Mouse (Mus musculus) WW6 (cell line): ENCODE results near the gene Iqsec1.

Experiments
- DNase-seq: peaks from one replicate; pipeline ENCODE4 v3.0.0-alpha.2; 2013; ENCODE audit warnings: low read depth, low spot score

Iqsec1 gene

GRCm38 (mm10) chr6:90786589-90786988, 201.9 kb downstream of the Iqsec1 start:
- no peak for DNase-seq

DNA sequence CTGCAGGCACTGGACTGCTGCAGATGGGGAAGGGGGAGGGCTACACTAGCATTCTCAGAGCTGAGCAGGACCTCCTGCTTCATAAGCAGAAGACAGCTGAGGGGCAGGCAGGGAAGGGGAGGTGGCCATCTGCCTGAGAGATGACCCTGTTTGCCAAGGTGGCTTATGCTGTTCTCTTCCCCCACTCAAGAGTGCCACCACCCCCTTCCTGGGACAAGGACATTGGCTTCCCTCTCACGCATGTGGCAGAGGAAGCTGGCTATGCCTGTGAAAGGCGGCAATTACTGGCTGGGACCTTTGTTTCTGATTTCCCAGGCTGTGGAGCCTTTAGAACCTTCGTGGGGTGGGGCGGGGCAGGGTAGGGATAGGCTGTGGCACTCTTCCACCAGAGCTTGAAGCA, 204.5 kb downstream of the Iqsec1 start:
- DNase-seq = no peak

DNA sequence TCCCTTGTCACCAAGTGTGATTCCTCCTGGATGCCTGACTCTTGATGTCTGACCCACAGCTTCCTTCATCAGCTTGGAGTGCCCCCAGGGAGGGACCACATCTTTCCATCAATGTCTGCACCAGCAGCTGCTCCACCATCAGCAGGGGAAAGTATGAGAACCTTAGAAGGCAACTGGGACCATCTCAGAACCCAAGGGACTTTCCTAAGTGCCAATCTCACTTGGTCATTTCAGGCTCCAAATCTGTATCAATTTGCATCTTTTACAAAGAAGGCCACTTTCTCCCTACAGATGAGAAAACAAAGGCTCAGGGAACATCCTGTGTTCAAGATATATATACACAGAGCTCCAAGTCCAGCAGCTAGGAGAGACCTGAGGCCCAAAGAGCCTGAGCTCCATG, 205.3 kb downstream of the Iqsec1 start:
- DNase-seq = no peak

DNA sequence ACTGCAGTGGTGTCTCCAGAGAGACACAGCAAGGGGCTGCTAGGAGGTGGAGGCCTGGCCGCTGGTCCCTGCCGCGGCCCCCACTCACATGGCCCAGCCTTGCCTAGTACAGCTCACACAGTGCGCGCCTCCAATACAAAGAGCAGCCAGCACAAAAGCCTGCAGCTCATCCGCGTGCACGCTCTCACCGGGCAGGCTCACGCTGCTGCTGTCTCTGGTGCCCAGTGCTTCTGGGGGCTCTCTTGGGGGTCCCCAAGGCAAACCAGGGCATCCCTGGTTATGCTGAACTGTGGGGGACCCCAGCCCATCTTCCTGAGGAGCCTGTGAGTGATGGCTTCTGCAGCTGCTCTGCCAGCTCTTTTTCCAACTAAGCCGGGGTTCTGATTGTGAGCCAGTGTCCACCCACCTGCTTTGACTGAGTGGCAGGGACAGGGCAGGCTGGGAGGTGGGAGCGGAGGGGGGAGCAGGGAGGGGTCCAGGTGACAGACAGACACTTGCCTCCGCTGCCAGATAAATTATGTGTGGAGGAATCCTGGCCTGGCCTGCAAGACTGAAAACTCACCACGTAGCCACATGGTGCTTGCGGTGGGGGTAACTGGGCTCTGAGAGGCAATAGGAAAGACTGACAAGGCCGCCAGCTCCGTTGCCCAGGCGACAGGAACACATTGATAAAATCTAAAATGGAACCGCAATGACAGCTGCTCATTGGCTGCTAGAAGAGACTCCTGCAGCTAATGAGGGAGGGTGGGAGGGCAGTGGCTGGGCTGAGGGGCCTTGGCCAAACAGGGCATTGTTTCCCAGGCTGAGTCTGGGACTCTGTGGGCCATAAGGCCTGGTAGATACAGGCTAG, 206.3 kb downstream of the Iqsec1 start:
- no peak for DNase-seq

GRCm38 (mm10) chr6:90780532-90780931, 208.0 kb downstream of the Iqsec1 start:
- DNase-seq = no peak

GRCm38 (mm10) chr6:90778841-90779240, 209.6 kb downstream of the Iqsec1 start:
- DNase-seq = no peak

GRCm38 (mm10) chr6:90777302-90777701, 211.2 kb downstream of the Iqsec1 start:
- DNase-seq = no peak

DNA sequence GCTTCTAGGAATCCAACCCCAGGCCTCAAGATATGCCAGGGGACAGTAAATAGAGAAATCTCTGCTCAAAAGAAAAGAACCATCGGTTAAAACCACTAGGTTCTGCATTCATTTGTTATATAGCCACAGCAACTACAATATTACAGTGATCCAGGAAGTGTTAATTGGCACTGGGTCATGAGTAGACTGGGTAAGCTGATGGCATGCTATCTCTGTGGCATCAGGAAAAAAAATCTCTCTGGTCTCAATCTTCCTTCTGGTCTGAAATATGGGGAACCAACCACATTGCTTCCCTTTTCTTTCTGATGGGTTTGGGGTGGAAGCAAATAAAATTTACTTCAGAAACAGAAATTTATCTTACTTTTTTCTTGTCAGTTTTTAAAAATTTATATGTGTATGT, 212.9 kb downstream of the Iqsec1 start:
- no peak for DNase-seq

DNA sequence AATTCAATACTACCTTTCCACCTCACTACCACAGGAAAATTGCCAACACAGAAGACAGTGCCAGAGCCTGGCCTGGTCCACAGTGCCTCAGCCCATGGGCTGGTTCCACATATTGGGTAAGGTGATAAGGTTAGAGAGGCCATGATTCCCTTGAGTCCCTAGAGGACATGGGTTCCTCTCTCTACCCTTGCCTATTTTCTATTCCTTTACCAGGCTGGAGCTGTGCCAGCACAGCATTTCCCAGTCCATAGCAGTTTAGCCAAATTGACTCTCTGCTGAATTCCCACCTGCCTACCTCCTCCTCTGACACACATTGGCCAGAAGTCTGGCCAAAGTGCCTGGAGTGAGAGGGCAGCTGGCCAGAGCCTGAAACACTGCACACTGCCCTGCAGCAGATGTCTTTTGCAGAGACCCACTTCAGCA, 214.7 kb downstream of the Iqsec1 start:
- DNase-seq = no peak

DNA sequence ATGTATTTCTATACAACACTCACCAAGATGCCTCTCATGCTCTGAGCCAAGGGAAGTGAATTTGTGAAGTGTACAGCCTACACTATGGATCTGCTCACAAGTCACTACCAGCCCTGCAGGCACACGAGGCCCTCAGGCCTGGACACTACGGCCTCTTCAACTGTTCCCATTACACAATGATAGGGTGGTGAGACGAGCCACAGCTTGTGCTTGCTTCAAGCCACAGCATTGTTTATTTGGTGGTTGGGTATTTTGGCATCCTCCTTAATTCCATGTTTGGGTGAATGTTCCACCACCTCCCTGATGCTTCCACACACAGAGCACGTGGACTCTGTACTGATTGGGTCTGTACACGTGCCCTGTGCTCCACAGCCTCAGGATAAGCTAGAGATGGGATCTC, 216.4 kb downstream of the Iqsec1 start:
- DNase-seq = no peak

- DNase-seq = no peak
Observed at GRCm38 (mm10) chr6:90768526-90768925, 220.0 kb downstream of the Iqsec1 start.

DNA sequence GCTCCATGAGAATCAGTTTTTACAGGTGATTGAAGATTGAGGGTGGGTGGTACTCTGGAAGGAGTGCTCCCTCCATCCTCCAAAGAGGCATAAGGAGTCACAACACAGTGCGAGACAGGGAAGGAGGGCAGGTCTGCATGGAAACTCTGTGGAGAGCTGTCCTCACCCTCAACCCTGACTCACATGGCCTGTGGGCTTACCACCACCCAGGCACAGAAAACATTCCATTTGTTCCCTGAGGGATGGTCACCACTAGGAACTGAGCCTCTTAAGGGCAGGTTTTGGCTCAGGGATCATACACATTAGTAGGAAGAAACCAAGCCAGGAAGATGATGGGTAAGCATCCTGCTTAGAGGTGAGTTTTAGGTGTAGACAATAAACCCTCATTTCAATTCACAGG, 220.6 kb downstream of the Iqsec1 start:
- no peak for DNase-seq

- DNase-seq = no peak
Observed at GRCm38 (mm10) chr6:90764753-90765152, 223.7 kb downstream of the Iqsec1 start.

DNA sequence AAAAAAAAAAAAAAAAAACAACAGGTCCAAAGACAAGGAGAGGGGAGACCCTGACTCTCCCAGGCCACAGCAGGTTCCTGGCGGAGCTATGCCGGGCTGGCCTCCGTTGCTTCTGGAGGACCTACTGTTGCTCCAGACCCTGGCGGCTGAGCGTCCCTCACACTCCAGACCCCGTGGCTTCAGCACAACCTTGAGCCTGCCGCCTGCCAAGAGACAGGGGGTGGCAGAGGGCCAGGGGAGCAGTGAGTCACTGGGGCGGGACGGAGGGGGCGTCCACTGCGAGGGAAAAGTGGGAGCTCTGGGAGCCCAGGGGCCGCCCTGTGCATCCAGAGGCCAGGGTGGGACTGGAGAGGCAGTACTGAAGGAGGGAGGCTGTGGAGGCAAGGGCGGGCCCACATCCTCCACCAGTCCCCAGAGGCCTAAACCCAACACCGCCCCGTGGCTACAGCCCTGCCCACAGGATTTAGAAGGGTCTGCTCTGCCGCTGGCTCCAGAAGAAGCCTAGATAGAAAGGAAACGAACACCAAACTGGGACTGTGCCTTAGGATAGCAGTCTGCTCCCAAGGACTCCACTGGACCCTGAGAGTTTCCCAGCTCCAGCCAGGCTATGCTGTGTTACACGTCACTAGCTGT, 224.4 kb downstream of the Iqsec1 start:
- DNase-seq = no peak

DNA sequence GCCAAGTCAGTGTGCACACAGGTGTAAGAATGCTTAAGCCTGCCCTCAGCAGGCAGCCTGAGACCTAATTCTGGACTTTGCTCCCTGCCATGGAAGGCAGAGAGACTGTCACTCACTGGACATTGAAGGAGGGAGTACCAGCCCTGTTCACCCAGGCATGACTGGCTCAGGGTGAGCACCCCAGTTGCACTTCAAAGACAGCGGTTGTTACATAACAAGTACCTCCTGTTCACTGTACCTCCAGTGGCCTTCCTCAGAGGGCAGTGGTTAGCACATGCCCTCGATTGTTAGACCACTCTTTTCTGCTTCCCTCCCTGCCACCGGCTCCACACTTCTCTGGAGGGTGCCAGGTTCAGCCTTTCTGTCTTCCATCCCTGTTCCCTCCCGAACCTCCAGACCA, 225.2 kb downstream of the Iqsec1 start:
- no peak for DNase-seq

DNA sequence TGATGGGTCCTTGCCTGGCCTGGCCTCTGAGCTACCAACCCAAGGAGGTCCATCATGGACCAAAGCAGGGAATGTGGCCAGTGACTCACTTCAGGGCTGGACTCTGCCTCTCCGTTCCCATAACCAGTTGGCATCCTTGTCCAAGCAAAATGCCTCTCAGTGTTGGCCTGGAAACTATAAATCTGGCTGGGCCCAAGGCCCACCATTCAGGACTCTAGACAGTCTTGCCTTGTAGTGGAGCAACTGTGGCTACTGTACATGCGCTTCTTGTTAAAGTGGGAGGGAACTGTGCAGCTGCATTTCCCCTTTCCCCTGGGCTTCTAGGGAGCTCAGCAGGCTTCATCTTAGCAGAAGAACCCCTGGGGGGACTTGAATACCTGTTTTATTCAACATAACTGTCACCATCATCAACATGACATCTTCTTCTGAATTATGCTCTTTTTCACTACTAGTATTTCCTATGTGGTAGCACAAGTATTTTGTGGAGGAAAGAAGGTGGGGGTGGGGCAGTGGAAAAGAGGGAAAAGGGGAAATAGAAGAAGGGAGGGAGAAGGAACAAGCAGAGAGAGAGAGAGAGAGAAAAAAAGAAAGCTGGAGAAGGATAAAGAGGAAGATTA, 226.3 kb downstream of the Iqsec1 start:
- DNase-seq = no peak

DNA sequence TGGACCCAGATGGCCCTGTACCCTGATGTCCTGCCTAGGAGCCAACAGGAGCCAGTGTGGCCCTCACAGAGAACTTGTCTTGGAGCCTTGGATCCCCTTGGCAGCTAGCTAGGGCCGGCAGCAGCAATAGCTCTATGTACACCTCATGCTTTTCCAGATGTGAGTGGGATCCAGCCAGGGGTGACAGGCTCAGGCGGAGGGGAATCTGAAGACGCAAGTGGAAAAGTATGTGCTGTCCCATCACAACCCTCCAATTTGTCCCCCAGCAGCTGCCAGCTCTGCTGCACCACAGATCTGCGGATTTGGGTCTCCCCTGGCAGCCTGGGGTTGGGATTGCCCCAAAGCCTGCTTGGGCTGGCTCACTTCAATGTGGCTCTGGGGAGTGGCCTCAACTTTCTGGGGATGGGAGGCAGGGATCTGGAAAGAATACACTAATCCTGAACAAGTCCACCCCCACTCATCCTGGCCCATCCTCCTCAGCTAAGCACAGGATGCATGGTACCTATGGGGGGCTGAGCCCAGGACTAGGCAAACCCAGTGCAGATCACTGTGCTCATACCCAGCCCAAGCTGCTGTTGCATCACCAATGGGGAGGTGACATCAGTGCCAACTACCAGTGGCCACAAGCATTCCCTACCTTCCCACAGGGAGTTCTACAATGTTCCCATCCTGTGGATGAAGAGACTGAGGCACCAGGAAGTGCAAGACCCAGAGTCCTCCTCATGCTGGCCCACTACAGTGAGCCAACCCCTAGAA, 227.0 kb downstream of the Iqsec1 start:
- DNase-seq = no peak

- no peak for DNase-seq
Observed at GRCm38 (mm10) chr6:90760886-90761285, 227.6 kb downstream of the Iqsec1 start.

- DNase-seq = no peak
Observed at GRCm38 (mm10) chr6:90759754-90760153, 228.7 kb downstream of the Iqsec1 start.

- no peak for DNase-seq
Observed at GRCm38 (mm10) chr6:90758155-90758554, 230.3 kb downstream of the Iqsec1 start.

- DNase-seq = no peak
Observed at GRCm38 (mm10) chr6:90757427-90757883, 231.0 kb downstream of the Iqsec1 start.

GRCm38 (mm10) chr6:90756561-90756960, 231.9 kb downstream of the Iqsec1 start:
- no peak for DNase-seq
